Comparison of ENCODE assay signal across 8 mouse cellular contexts in the genomic region with DNA sequence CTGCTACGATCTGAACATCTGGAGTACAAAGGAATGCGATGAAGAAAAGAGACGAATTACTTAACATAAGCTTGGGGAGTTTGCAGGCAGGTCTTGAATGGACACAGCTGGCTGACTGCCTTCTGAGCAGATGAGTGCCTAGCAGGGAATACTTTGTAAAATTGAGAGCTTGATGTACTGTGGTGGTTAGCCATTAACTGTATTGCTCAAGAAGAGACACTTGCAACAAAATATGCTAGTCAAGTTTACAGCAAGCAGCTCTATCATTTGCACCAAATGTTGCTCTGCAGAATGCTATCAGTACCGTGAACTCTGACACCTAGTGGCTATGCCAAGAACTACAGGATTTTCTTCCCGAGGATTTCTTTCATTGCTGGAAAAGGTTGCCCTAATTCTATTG.
DNase-seq lines count a peak whose midpoint lies in the region; ATAC-seq and TF ChIP-seq lines count a peak whose summit lies in the region.

No protein-coding gene starts in this region.

- no peaks in the 10 kb centered on the region for H3K36me3 ChIP-seq in thymus, adult 2 months (ENCODE audit: control insufficient read depth, insufficient read depth, low read length)
- H3K36me3 ChIP-seq in midbrain, embryonic 15.5 days (replicated peaks): no peaks in the 10 kb centered on the region

- H3K27me3 ChIP-seq in thymus, adult 2 months (ENCODE audit: control insufficient read depth, insufficient read depth, low read length): no peaks in the 10 kb centered on the region
- peaks cover 5% of the 10 kb centered on the region for H3K27me3 ChIP-seq in midbrain, embryonic 15.5 days (replicated peaks)

- ATAC-seq in erythroblast, adult 5-6 weeks (replicated peaks; ENCODE audit: low FRiP score, poor library complexity, severe bottlenecking): 0 out of 2 replicates have a peak, but pooled peaks have one; percentile 57
- ATAC-seq in midbrain, embryonic 15.5 days (replicated peaks): peak; percentile 78

- TF ChIP-seq CTCF in thymus, adult 2 months (IDR thresholded peaks at IDR 0.05; ENCODE audit: borderline replicate concordance, control insufficient read depth, extremely low read depth, insufficient read depth, low read length, poor library complexity): no peak
- no peak for TF ChIP-seq CTCF in bone marrow macrophage, adult 2 months (IDR thresholded peaks at IDR 0.05; ENCODE audit: low read depth, low read length)

- TF ChIP-seq POLR2A in thymus, adult 2 months (IDR thresholded peaks at IDR 0.05; ENCODE audit: control insufficient read depth, extremely low read depth, insufficient read depth, low read length, poor library complexity): no peak
- TF ChIP-seq POLR2A in bone marrow macrophage, adult 2 months (IDR thresholded peaks at IDR 0.05; ENCODE audit: borderline replicate concordance, low read depth, low read length): no peak

- no peaks in the 10 kb centered on the region for H3K9me3 ChIP-seq in midbrain, embryonic 15.5 days

- DNase-seq in thymus, adult 2 months: peak; percentile 41
- DNase-seq in thymus, adult 18-20 months: no peak
- peak; percentile 83 for DNase-seq in hindlimb bud, embryonic 11.5 days (ENCODE audit: extremely low spot score, low read depth, low spot score)
- DNase-seq in left cerebral cortex, postnatal 14 days (ENCODE audit: low spot score in 2 of 2): peak; percentile 81
- peak; percentile 12 for DNase-seq in thymus, postnatal 25 days

- intact Hi-C loops in left cerebral cortex, postnatal 14 days (cut with DNase I): loop anchor here (1.0 kb wide), 1 partner anchor 85 kb away; no protein-coding TSS in a partner anchor

- no peaks in the 10 kb centered on the region for H3K4me1 ChIP-seq in thymus, adult 2 months (replicated peaks; ENCODE audit: control insufficient read depth, insufficient read depth, low read length)
- H3K4me1 ChIP-seq in bone marrow macrophage, adult 2 months (ENCODE audit: control insufficient read depth, insufficient read depth, low read length): peaks cover 8% of the 10 kb centered on the region
- H3K4me1 ChIP-seq in midbrain, embryonic 15.5 days: no peaks in the 10 kb centered on the region

- no peak overlapping the region for H3K4me2 ChIP-seq in midbrain, embryonic 15.5 days

- 31% methylated on average over 5 of the region's 5 CpGs for WGBS in thymus, adult 2 months
- 2% methylated on average over 5 of the region's 5 CpGs for WGBS in midbrain, embryonic 15.5 days

- H3K9ac ChIP-seq in midbrain, embryonic 15.5 days: no peak overlapping the region

- no peak overlapping the region for H3K27ac ChIP-seq in thymus, adult 2 months (ENCODE audit: control insufficient read depth, insufficient read depth, low read length)
- H3K27ac ChIP-seq in bone marrow macrophage, adult 2 months (ENCODE audit: insufficient read depth, low read depth, low read length): peak overlapping the region; percentile 30
- no peak overlapping the region for H3K27ac ChIP-seq in midbrain, embryonic 15.5 days

- H3K4me3 ChIP-seq in thymus, adult 2 months (ENCODE audit: control insufficient read depth, insufficient read depth, low read length): no peak overlapping the region
- no peak overlapping the region for H3K4me3 ChIP-seq in bone marrow macrophage, adult 2 months (ENCODE audit: insufficient read depth, low read length)
- H3K4me3 ChIP-seq in midbrain, embryonic 15.5 days: no peak overlapping the region

Comparison
In these comparisons a context has a peak if more than half of its experiments do, and no peak if none do; other contexts are left out.
1. DNase-seq: peak in thymus, adult 2 months (single experiment), hindlimb bud, embryonic 11.5 days (single experiment), left cerebral cortex, postnatal 14 days (2 of 2) and thymus, postnatal 25 days (single experiment); none in thymus, adult 18-20 months (0 of 2).